In genomic region chr16:97523024-97523423, GRCm38 (mm10) we compare ENCODE assay signal across 9 mouse cellular contexts. TPM values are rescaled to one million over a fixed set of nuclear protein-coding genes. Genes with fewer than 3 reads are reported as not detected.
DNase-seq lines count a peak whose midpoint lies in the region; ATAC-seq and TF ChIP-seq lines count a peak whose summit lies in the region.
"Had no signal": no experiment of that assay in that cellular context is flagged by ENCODE, and none has a peak within 500 bp of the region (broad histone marks: within the 10 kb centered on the region; RNA-seq: fewer than 3 reads in every experiment).

No protein-coding gene starts in this region.

- H3K4me1 ChIP-seq in forebrain, embryonic 14.5 days (ENCODE audit: control insufficient read depth, insufficient read depth, low read length): no peaks in the 10 kb centered on the region
- H3K4me1 ChIP-seq in midbrain, postnatal 0 days (ENCODE audit: insufficient read depth, low read length): no peaks in the 10 kb centered on the region

- no peak for ATAC-seq in forebrain, embryonic 14.5 days
- no peak for ATAC-seq in midbrain, postnatal 0 days (ENCODE audit: low FRiP score)

- no peaks in the 10 kb centered on the region for H3K27me3 ChIP-seq in forebrain, embryonic 14.5 days (replicated peaks; ENCODE audit: control insufficient read depth, insufficient read depth, low read length)
- H3K27me3 ChIP-seq in midbrain, postnatal 0 days (ENCODE audit: insufficient read depth, low read length): no peaks in the 10 kb centered on the region

- no peak overlapping the region for H3K9ac ChIP-seq in forebrain, embryonic 14.5 days (ENCODE audit: low read length)
- no peak overlapping the region for H3K9ac ChIP-seq in midbrain, postnatal 0 days (replicated peaks; ENCODE audit: low read length, poor library complexity, severe bottlenecking)

- intact Hi-C loops in left cerebral cortex, postnatal 25 days (cut with DNase I): no loop called here

- WGBS in forebrain, embryonic 14.5 days: 4% methylated on average over 1 of the region's 1 CpGs
- WGBS in midbrain, postnatal 0 days: 10% methylated on average over 1 of the region's 1 CpGs

- peak; percentile 26 to 43 for DNase-seq in urinary bladder, postnatal 36 days (ENCODE audit: low spot score in 2 of 2)
- no peak for DNase-seq in urinary bladder, adult 2 months (ENCODE audit: low spot score)
- DNase-seq in adrenal gland, postnatal 25 days: peak; percentile 35
- DNase-seq in forebrain, embryonic 14.5 days (ENCODE audit: low spot score): peak; percentile 78
- DNase-seq in kidney, adult 11 months: peak; percentile 36
- DNase-seq in left cerebral cortex, postnatal 25 days (ENCODE audit: low spot score in 2 of 2): peak; percentile 39 to 50
- DNase-seq in midbrain, postnatal 0 days (ENCODE audit: low spot score): peak; percentile 71
- no peak for DNase-seq in urinary bladder, postnatal 4 days (ENCODE audit: low spot score in 2 of 2)

- peak; percentile 86 for TF ChIP-seq CTCF in midbrain, postnatal 0 days (IDR thresholded peaks at IDR 0.05)

- no peaks in the 10 kb centered on the region for H3K9me3 ChIP-seq in forebrain, embryonic 14.5 days (replicated peaks; ENCODE audit: control insufficient read depth, low read length)
- H3K9me3 ChIP-seq in midbrain, postnatal 0 days (ENCODE audit: low read length): no peaks in the 10 kb centered on the region

- H3K36me3 ChIP-seq in forebrain, embryonic 14.5 days (ENCODE audit: control insufficient read depth, insufficient read depth, low read length): no peaks in the 10 kb centered on the region
- no peaks in the 10 kb centered on the region for H3K36me3 ChIP-seq in midbrain, postnatal 0 days (ENCODE audit: insufficient read depth, low read length)

- H3K4me2 ChIP-seq in forebrain, embryonic 14.5 days (ENCODE audit: low read length): no peak overlapping the region
- no peak overlapping the region for H3K4me2 ChIP-seq in midbrain, postnatal 0 days (ENCODE audit: low read depth, low read length, poor library complexity, severe bottlenecking)

- no peak overlapping the region for H3K27ac ChIP-seq in forebrain, embryonic 14.5 days (ENCODE audit: low read depth, low read length)
- no peak overlapping the region for H3K27ac ChIP-seq in midbrain, postnatal 0 days (ENCODE audit: low read depth, low read length)

- no peak overlapping the region for H3K4me3 ChIP-seq in forebrain, embryonic 14.5 days (ENCODE audit: low read depth, low read length)
- H3K4me3 ChIP-seq in midbrain, postnatal 0 days (ENCODE audit: low read depth, low read length): no peak overlapping the region

RNA-seq across cellular contexts. Expression of gene Fam3b, which starts 8.4 kb away (rescaled TPM):
- 0.17 TPM in 1 of 2 replicates, not detected in the other for polyA plus RNA-seq in urinary bladder, adult 2 months (2012; rRNA removed)
- not detected in 2 replicates for total RNA-seq in adrenal gland, postnatal 25 days (2021)
- not detected in 2 replicates for polyA plus RNA-seq in forebrain, embryonic 14.5 days (2014; fragmentation: Nextera tagmentation; extraction: Ambion mirVana)
- total RNA-seq in left cerebral cortex, postnatal 25 days (2021): not detected
- not detected in 2 replicates for total RNA-seq in midbrain, postnatal 0 days (2014; rRNA removed)
- polyA plus RNA-seq in midbrain, postnatal 0 days (2015; fragmentation: Nextera tagmentation; extraction: Ambion mirVana): not detected in 2 replicates
- total RNA-seq: gastrocnemius, postnatal 36 days had no signal

Comparison
In these comparisons a context has a peak if more than half of its experiments do, and no peak if none do; other contexts are left out.
1. DNase-seq: peak in urinary bladder, postnatal 36 days (2 of 2), adrenal gland, postnatal 25 days (single experiment), forebrain, embryonic 14.5 days (single experiment), kidney, adult 11 months (single experiment), left cerebral cortex, postnatal 25 days (2 of 2) and midbrain, postnatal 0 days (single experiment); none in urinary bladder, adult 2 months (single experiment) and urinary bladder, postnatal 4 days (0 of 2).